Mouse (Mus musculus): ENCODE results near the gene Sik3.

GRCm38 (mm10) chr9:46119943-46120441 lies 107.4 kb downstream of the Sik3 start:
- TF ChIP-seq CTCF (IDR thresholded peaks at IDR 0.05; ENCODE audit: control insufficient read depth, insufficient read depth, insufficient read length) (no peak), CEBPB (IDR thresholded peaks at IDR 0.05; ENCODE audit: low read depth) (no peak), FOSL1 (IDR thresholded peaks at IDR 0.05; ENCODE audit: insufficient read depth, low read length, poor library complexity, severe bottlenecking) (peak; percentile 66), USF1 (IDR thresholded peaks at IDR 0.05; ENCODE audit: low read depth) (no peak), MAX (IDR thresholded peaks at IDR 0.05) (peak; percentile 54)
